Mouse (Mus musculus) megakaryocyte, embryonic 14.5 days (primary cell): ENCODE results near the gene Cfap20. TPM values are rescaled to one million over a fixed set of nuclear protein-coding genes. Genes with fewer than 3 reads are reported as not detected.
"Not testable (repeated sequence)": the region's sequence is repeated elsewhere in the genome, so short reads cannot be mapped to it uniquely, and the experiment has no call there.

ENCODE experiments used
- H3K27me3 ChIP-seq: replicated peaks from 2 replicates; pipeline ENCODE3; 2012; ENCODE audit warnings: inconsistent platforms
- H3K36me3 ChIP-seq: replicated peaks from 2 replicates; pipeline ENCODE3; 2012; ENCODE audit warnings: low read length, inconsistent platforms, mixed read lengths
- H3K4me1 ChIP-seq: 2 replicates; pipeline ENCODE4 v1.6.1; 2012; ENCODE audit warnings: inconsistent platforms
- H3K4me3 ChIP-seq: replicated peaks from 2 replicates; pipeline ENCODE3; 2012; ENCODE audit warnings: moderate library complexity, mild to moderate bottlenecking, inconsistent platforms
- H3K9me3 ChIP-seq: 2 replicates; pipeline ENCODE4 v1.6.1; 2012; ENCODE audit warnings: inconsistent platforms
- FLI1 ChIP-seq: IDR thresholded peaks from 2 replicates; pipeline ENCODE4 v1.6.1; 2012; ENCODE audit warnings: low read length, inconsistent platforms, mixed read lengths
- GATA1 ChIP-seq: IDR thresholded peaks from 3 replicates; pipeline ENCODE4 v1.6.1; 2012; ENCODE audit warnings: mixed read lengths, low read length, inconsistent platforms, borderline replicate concordance
- polyA plus RNA-seq: library from polyadenylated mRNA; stranded (reverse); fragments of >175 nt; gene quantifications from 2 replicates; pipeline ENCODE4 v1.2.3, GENCODE M21; 2012; ENCODE audit warnings: low replicate concordance; ENCODE audit not compliant: insufficient read depth

Gene Cfap20
- polyA plus RNA-seq, 1 experiment: 12.7 TPM

- Histone ChIP-seq H3K4me3 (no peak overlapping the region), H3K4me1 (peaks cover 58% of the 10 kb centered on the region), H3K27me3 (peaks cover 24% of the 10 kb centered on the region), H3K36me3 (no peaks in the 10 kb centered on the region), H3K9me3 (no peaks in the 10 kb centered on the region)
- TF ChIP-seq FLI1 (no peak), GATA1 (no peak)
Observed at GRCm38 (mm10) chr8:95391101-95391500, 43.6 kb downstream of the Cfap20 start.

- Histone ChIP-seq H3K4me1 (peaks cover 50% of the 10 kb centered on the region), H3K9me3 (0 out of 2 replicates have a peak, but pooled peaks cover 2% of the 10 kb centered on the region), H3K36me3 (no peaks in the 10 kb centered on the region), H3K27me3 (peaks cover 21% of the 10 kb centered on the region), H3K4me3 (peak overlapping the region; percentile 81)
- TF ChIP-seq FLI1 (no peak), GATA1 (no peak)
Observed at GRCm38 (mm10) chr8:95390312-95390711, 44.4 kb downstream of the Cfap20 start.

- Histone ChIP-seq H3K27me3 (peaks cover 11% of the 10 kb centered on the region), H3K4me3 (no peak overlapping the region), H3K4me1 (peaks cover 35% of the 10 kb centered on the region), H3K36me3 (no peaks in the 10 kb centered on the region), H3K9me3 (0 out of 2 replicates have a peak, but pooled peaks cover 6% of the 10 kb centered on the region)
- TF ChIP-seq GATA1 (no peak), FLI1 (no peak)
Observed at GRCm38 (mm10) chr8:95387936-95388335, 46.7 kb downstream of the Cfap20 start.

GRCm38 (mm10) chr8:95387221-95387620, 47.4 kb downstream of the Cfap20 start:
- Histone ChIP-seq H3K36me3 (no peaks in the 10 kb centered on the region), H3K27me3 (peaks cover 11% of the 10 kb centered on the region), H3K4me1 (peaks cover 28% of the 10 kb centered on the region), H3K4me3 (no peak overlapping the region), H3K9me3 (0 out of 2 replicates have a peak, but pooled peaks cover 6% of the 10 kb centered on the region)
- no peak for TF ChIP-seq FLI1
- TF ChIP-seq GATA1: no peak

GRCm38 (mm10) chr8:95386037-95386436, 48.6 kb downstream of the Cfap20 start:
- Histone ChIP-seq H3K36me3 (no peaks in the 10 kb centered on the region), H3K9me3 (0 out of 2 replicates have a peak, but pooled peaks cover 6% of the 10 kb centered on the region), H3K4me3 (no peak overlapping the region), H3K27me3 (peaks cover 13% of the 10 kb centered on the region), H3K4me1 (peaks cover 17% of the 10 kb centered on the region)
- TF ChIP-seq GATA1 (no peak), FLI1 (no peak)

GRCm38 (mm10) chr8:95384501-95384900, 50.2 kb downstream of the Cfap20 start:
- H3K36me3 ChIP-seq: no peaks in the 10 kb centered on the region
- H3K4me1 ChIP-seq: peaks cover 4% of the 10 kb centered on the region

GRCm38 (mm10) chr8:95381595-95381994, 53.1 kb downstream of the Cfap20 start:
- H3K36me3 ChIP-seq: no peaks in the 10 kb centered on the region
- H3K27me3 ChIP-seq: peaks cover 22% of the 10 kb centered on the region
- peaks cover 12% of the 10 kb centered on the region for H3K9me3 ChIP-seq
- TF ChIP-seq GATA1 (no peak), FLI1 (no peak)
- peaks cover 12% of the 10 kb centered on the region; the same call in 1 of the 2 replicates for H3K4me1 ChIP-seq
- no peak overlapping the region for H3K4me3 ChIP-seq

More at GRCm38 (mm10) chr8:95384501-95384900, 50.2 kb downstream of the Cfap20 start:
- TF ChIP-seq FLI1 (no peak), GATA1 (no peak)
- no peak overlapping the region for H3K4me3 ChIP-seq
- H3K9me3 ChIP-seq: 0 out of 2 replicates have a peak, but pooled peaks cover 6% of the 10 kb centered on the region
- H3K27me3 ChIP-seq: peaks cover 13% of the 10 kb centered on the region

GRCm38 (mm10) chr8:95380953-95381352, 53.7 kb downstream of the Cfap20 start:
- Histone ChIP-seq H3K27me3 (peaks cover 27% of the 10 kb centered on the region), H3K4me3 (no peak overlapping the region), H3K36me3 (no peaks in the 10 kb centered on the region), H3K9me3 (peaks cover 12% of the 10 kb centered on the region), H3K4me1 (peaks cover 12% of the 10 kb centered on the region; the same call in 1 of the 2 replicates)
- TF ChIP-seq GATA1 (no peak), FLI1 (no peak)

GRCm38 (mm10) chr8:95378928-95379327, 55.7 kb downstream of the Cfap20 start:
- H3K4me3 ChIP-seq, H3K36me3 ChIP-seq, H3K9me3 ChIP-seq: not testable (repeated sequence)
- H3K27me3 ChIP-seq: peaks cover 41% of the 10 kb centered on the region
- peaks cover 12% of the 10 kb centered on the region; the same call in 1 of the 2 replicates for H3K4me1 ChIP-seq

GRCm38 (mm10) chr8:95377863-95378291, 56.8 kb downstream of the Cfap20 start:
- peaks cover 12% of the 10 kb centered on the region; the same call in 1 of the 2 replicates for H3K4me1 ChIP-seq

More at GRCm38 (mm10) chr8:95377863-95378291, 56.8 kb downstream of the Cfap20 start:
- H3K4me3 ChIP-seq: no peak overlapping the region
- H3K36me3 ChIP-seq: no peaks in the 10 kb centered on the region
- TF ChIP-seq FLI1 (no peak), GATA1 (no peak)
- peaks cover 6% of the 10 kb centered on the region for H3K9me3 ChIP-seq
- peaks cover 51% of the 10 kb centered on the region for H3K27me3 ChIP-seq
